Mouse (Mus musculus) E14TG2a.4 (cell line): ENCODE measurements around the gene Cars2.

ENCODE experiments used
- CTCF ChIP-seq: conservative IDR thresholded peaks from 2 replicates; pipeline ENCODE4 v1.5.1; 2014; ENCODE audit warnings: low read length
- NANOG ChIP-seq: IDR thresholded peaks from 2 replicates; pipeline ENCODE4 v1.6.1; 2014; ENCODE audit warnings: borderline replicate concordance, low read length, mixed read lengths
- POU5F1 ChIP-seq: IDR thresholded peaks from 2 replicates; pipeline ENCODE4 v1.6.1; 2014; ENCODE audit warnings: low read length, borderline replicate concordance

DNA sequence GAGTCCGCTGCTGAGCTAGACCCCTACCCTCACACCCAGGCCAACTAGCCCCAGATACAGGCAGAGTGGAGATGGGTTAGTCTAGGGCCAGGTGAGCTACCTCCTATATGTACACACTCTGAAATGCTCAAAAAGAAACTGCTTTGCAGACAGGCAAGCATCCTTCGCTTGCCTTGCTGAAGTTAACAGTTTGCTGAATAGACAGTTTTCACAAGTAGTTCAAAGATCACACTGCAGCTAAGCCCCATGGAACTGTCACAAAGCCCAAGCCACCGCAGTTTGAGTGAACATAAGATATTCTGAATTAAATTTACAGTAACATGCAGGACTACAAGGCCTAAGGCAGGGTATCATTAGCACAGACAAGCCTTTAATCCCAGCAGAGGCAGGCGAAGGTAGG is 11.5 kb downstream of the Cars2 start:
- TF ChIP-seq CTCF (no peak), POU5F1 (no peak), NANOG (no peak)
